Mouse (Mus musculus) MEL (cell line): Measurements from ENCODE around the gene Txndc8. TPM values are rescaled to one million over a fixed set of nuclear protein-coding genes. Genes with fewer than 3 reads are reported as not detected.

Experiments
- DNase-seq: peaks from one replicate; pipeline ENCODE4 v3.0.0; 2011; ENCODE audit warnings: low read depth, low spot score
- H3K27ac ChIP-seq: 2 replicates; pipeline ENCODE4 v1.5.1; 2012; ENCODE audit warnings: low read depth, mild to moderate bottlenecking, control low read depth, low read length, moderate library complexity; ENCODE audit not compliant: control insufficient read depth
- H3K27me3 ChIP-seq, 2 experiments: fragments of 150-350 bp in 1 of 2; sonication (generic) in 1 of 2; 2 replicates each; pipeline ENCODE4 v1.6.1; 2012; ENCODE audit warnings: low read length in 2 of 2, mild to moderate bottlenecking in 2 of 2, improper control_type of control experiment in 1 of 2, moderate library complexity in 1 of 2; ENCODE audit not compliant: insufficient read depth in 2 of 2, control insufficient read depth in 1 of 2
- H3K36me3 ChIP-seq, 2 experiments: 2 replicates each; pipeline ENCODE4 v1.6.1; 2012 to 2014; ENCODE audit warnings: low read length in 2 of 2, improper control_type of control experiment in 1 of 2, inconsistent platforms in 1 of 2, mild to moderate bottlenecking in 1 of 2; ENCODE audit not compliant: insufficient read depth in 2 of 2, control insufficient read depth in 1 of 2
- H3K4me1 ChIP-seq, 2 experiments: fragments of 150-350 bp in 1 of 2; sonication (generic) in 1 of 2; 2 replicates each; pipeline ENCODE4 v1.6.1; 2012; ENCODE audit warnings: low read length in 2 of 2, improper control_type of control experiment in 1 of 2, mild to moderate bottlenecking in 1 of 2; ENCODE audit not compliant: insufficient read depth in 2 of 2, control insufficient read depth in 1 of 2
- H3K4me3 ChIP-seq, 2 experiments: fragments of 150-350 bp in 1 of 2; sonication (generic) in 1 of 2; 2 replicates each; pipeline ENCODE4 v1.5.1; 2012; ENCODE audit warnings: low read depth in 2 of 2, low read length in 2 of 2, mild to moderate bottlenecking in 2 of 2, moderate library complexity in 2 of 2, control low read depth in 1 of 2, improper control_type of control experiment in 1 of 2; ENCODE audit not compliant: control insufficient read depth in 1 of 2, insufficient read depth in 1 of 2
- H3K79me2 ChIP-seq: 2 replicates; pipeline ENCODE4 v1.6.1; 2012; ENCODE audit warnings: mild to moderate bottlenecking, low read length, moderate library complexity; ENCODE audit not compliant: control insufficient read depth, poor library complexity, insufficient read depth
- H3K9ac ChIP-seq: 2 replicates; pipeline ENCODE4 v1.6.1; 2012; ENCODE audit warnings: low read depth, mild to moderate bottlenecking, control low read depth, low read length, moderate library complexity; ENCODE audit not compliant: control insufficient read depth, poor library complexity, severe bottlenecking
- H3K9me3 ChIP-seq: fragments of 150-350 bp; sonication (generic); replicated peaks from 2 replicates; pipeline ENCODE4 v1.6.1; 2012; ENCODE audit warnings: mild to moderate bottlenecking, low read length, improper control_type of control experiment, moderate library complexity; ENCODE audit not compliant: insufficient read depth
- BHLHE40 ChIP-seq: IDR thresholded peaks from 2 replicates; pipeline ENCODE4 v1.6.1; 2012; ENCODE audit warnings: low read depth, mild to moderate bottlenecking, inconsistent platforms, low read length, improper control_type of control experiment, borderline replicate concordance
- CTCF ChIP-seq, 3 experiments: IDR thresholded peaks in 2 of 3; conservative IDR thresholded peaks in 1 of 3; 2 replicates each; pipeline ENCODE4 v1.5.1; 2011 to 2012; ENCODE audit warnings: low read length in 3 of 3, low read depth in 2 of 3, mild to moderate bottlenecking in 2 of 3, improper control_type of control experiment in 1 of 3, inconsistent platforms in 1 of 3, mixed read lengths in 1 of 3, moderate library complexity in 1 of 3; ENCODE audit not compliant: control insufficient read depth in 1 of 3, insufficient read depth in 1 of 3, poor library complexity in 1 of 3, severe bottlenecking in 1 of 3
- E2F4 ChIP-seq: IDR thresholded peaks from 2 replicates; pipeline ENCODE4 v1.6.1; 2011; ENCODE audit warnings: low read depth, low read length, improper control_type of control experiment, borderline replicate concordance
- ELF1 ChIP-seq: IDR thresholded peaks from 2 replicates; pipeline ENCODE4 v1.6.1; 2014; ENCODE audit warnings: low read depth, mild to moderate bottlenecking, inconsistent platforms, low read length, improper control_type of control experiment, moderate library complexity
- ETS1 ChIP-seq: IDR thresholded peaks from 2 replicates; pipeline ENCODE4 v1.6.1; 2012; ENCODE audit warnings: low read depth, mild to moderate bottlenecking, inconsistent platforms, low read length, improper control_type of control experiment, moderate library complexity
- HCFC1 ChIP-seq: IDR thresholded peaks from 2 replicates; pipeline ENCODE4 v1.6.1; 2012; ENCODE audit warnings: low read depth, mild to moderate bottlenecking, inconsistent platforms, low read length, improper control_type of control experiment, moderate library complexity
- KAT2A ChIP-seq: conservative IDR thresholded peaks from 2 replicates; pipeline ENCODE4 v1.6.1; 2012; ENCODE audit warnings: low read depth, low read length, improper control_type of control experiment, inconsistent platforms
- MAFK ChIP-seq: IDR thresholded peaks from 2 replicates; pipeline ENCODE4 v1.6.1; 2011; ENCODE audit warnings: low read depth, mild to moderate bottlenecking, low read length, improper control_type of control experiment, borderline replicate concordance
- MAX ChIP-seq: IDR thresholded peaks from 2 replicates; pipeline ENCODE4 v1.6.1; 2011; ENCODE audit warnings: low read length, improper control_type of control experiment
- MYC ChIP-seq: IDR thresholded peaks from 2 replicates; pipeline ENCODE4 v1.6.1; 2011; ENCODE audit warnings: low read depth, mild to moderate bottlenecking, low read length, improper control_type of control experiment, moderate library complexity
- POLR2AphosphoS5 ChIP-seq: IDR thresholded peaks from 2 replicates; pipeline ENCODE4 v1.6.1; 2012; ENCODE audit warnings: low read depth, borderline replicate concordance, mild to moderate bottlenecking, inconsistent platforms, low read length, moderate library complexity, mixed read lengths
- SIN3A ChIP-seq: IDR thresholded peaks from 2 replicates; pipeline ENCODE4 v1.6.1; 2012; ENCODE audit warnings: low read length, improper control_type of control experiment, inconsistent platforms
- SMC3 ChIP-seq: IDR thresholded peaks from 2 replicates; pipeline ENCODE4 v1.6.1; 2011; ENCODE audit warnings: low read depth, low read length, improper control_type of control experiment
- TBP ChIP-seq: IDR thresholded peaks from 2 replicates; pipeline ENCODE4 v1.8.0; 2011; ENCODE audit warnings: low read depth, low read length, improper control_type of control experiment
- UBTF ChIP-seq: IDR thresholded peaks from 2 replicates; pipeline ENCODE4 v1.6.1; 2012; ENCODE audit warnings: low read depth, mild to moderate bottlenecking, inconsistent platforms, low read length, improper control_type of control experiment, moderate library complexity, borderline replicate concordance; ENCODE audit not compliant: insufficient read depth
- ZC3H11A ChIP-seq: IDR thresholded peaks from 2 replicates; pipeline ENCODE4 v1.6.1; 2012; ENCODE audit warnings: low read depth, mild to moderate bottlenecking, inconsistent platforms, low read length, improper control_type of control experiment
- ZMIZ1 ChIP-seq: IDR thresholded peaks from 2 replicates; pipeline ENCODE4 v1.6.1; 2012; ENCODE audit warnings: low read depth, mild to moderate bottlenecking, inconsistent platforms, low read length, improper control_type of control experiment, moderate library complexity
- polyA plus RNA-seq, 2 experiments: library from polyadenylated mRNA; stranded (reverse) in 1 of 2; unstranded in 1 of 2; fragments of >175 nt in 1 of 2; fragments of >200 nt in 1 of 2; gene quantifications; 2 replicates each; pipeline versions ENCODE4 v1.2.1 to v1.2.4; 2012; ENCODE audit warnings: low replicate concordance in 2 of 2, low read depth in 1 of 2; ENCODE audit not compliant: insufficient read length in 2 of 2, insufficient read depth in 1 of 2, missing spikeins in 1 of 2
- total RNA-seq: library from RNA; depleted of rRNA; stranded (reverse); fragments of 300-350 nt; gene quantifications from 2 replicates; pipeline ENCODE4 v1.2.3, GENCODE M21; 2012

Gene Txndc8
- total and polyA plus RNA-seq, 3 experiments, result not detected

GRCm38 (mm10) chr4:58050276-58050675, 41.4 kb upstream of the Txndc8 start:
- no peaks in the 10 kb centered on the region for H3K27me3 ChIP-seq
- no peaks in the 10 kb centered on the region for H3K79me2 ChIP-seq
- H3K9ac ChIP-seq, result no peak overlapping the region
- H3K4me3 ChIP-seq, result no peak overlapping the region
- no peaks in the 10 kb centered on the region for H3K4me1 ChIP-seq
- no peaks in the 10 kb centered on the region for H3K9me3 ChIP-seq
- no peak overlapping the region for H3K27ac ChIP-seq
- no peaks in the 10 kb centered on the region for H3K36me3 ChIP-seq
- TF ChIP-seq MAFK, result no peak
- no peak for TF ChIP-seq HCFC1
- TF ChIP-seq MYC, result no peak
- no peak for TF ChIP-seq ETS1
- TF ChIP-seq CTCF (IDR thresholded peaks at IDR 0.05 in 2 of 3, conservative IDR thresholded peaks at IDR 0.05 in 1 of 3; ENCODE audit: control insufficient read depth in 1 of 3, insufficient read depth in 1 of 3, low read depth in 2 of 3, low read length in 3 of 3, poor library complexity in 1 of 3, severe bottlenecking in 1 of 3), result no peak
- no peak for TF ChIP-seq UBTF
- no peak for TF ChIP-seq ZMIZ1
- TF ChIP-seq ELF1, result no peak
- no peak for DNase-seq

DNA sequence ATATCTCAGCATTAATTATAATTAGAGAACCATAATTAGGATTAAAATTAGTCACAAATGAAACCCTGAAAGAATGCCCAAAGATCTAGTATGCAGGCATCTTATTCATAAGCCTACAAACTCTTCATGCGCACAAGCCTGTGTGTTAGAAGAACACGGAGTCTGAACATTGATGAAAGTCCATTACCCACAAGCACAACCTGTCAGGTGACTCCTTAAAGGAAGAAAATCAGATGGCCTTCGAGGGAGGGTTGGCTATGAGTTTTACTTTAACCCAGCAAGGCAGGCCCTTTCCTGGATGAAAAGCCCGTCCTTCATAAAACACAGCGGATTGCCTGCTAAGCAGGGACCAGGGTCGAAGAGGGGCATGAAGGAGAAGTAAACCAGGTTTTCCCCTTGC, 35.9 kb upstream of the Txndc8 start:
- DNase-seq, result no peak
- Histone ChIP-seq H3K4me3 (no peak overlapping the region), H3K9ac (no peak overlapping the region), H3K27me3 (no peaks in the 10 kb centered on the region), H3K79me2 (no peaks in the 10 kb centered on the region), H3K4me1 (no peaks in the 10 kb centered on the region)
- no peak for TF ChIP-seq BHLHE40
- no peak for TF ChIP-seq HCFC1
- no peak for TF ChIP-seq POLR2AphosphoS5
- TF ChIP-seq ZC3H11A, result no peak
- no peak for TF ChIP-seq SIN3A
- no peak for TF ChIP-seq E2F4
- TF ChIP-seq TBP, result no peak
- TF ChIP-seq, all 39 proteins: peak for 0
- no peak overlapping the region for H3K27ac ChIP-seq
- H3K36me3 ChIP-seq, result no peaks in the 10 kb centered on the region
- H3K9me3 ChIP-seq, result no peaks in the 10 kb centered on the region

GRCm38 (mm10) chr4:58044356-58044755, 35.4 kb upstream of the Txndc8 start:
- H3K4me3 ChIP-seq, result no peak overlapping the region
- TF ChIP-seq MAX, result no peak
- TF ChIP-seq KAT2A, result no peak
- TF ChIP-seq MAFK, result no peak
- TF ChIP-seq SMC3, result no peak
- TF ChIP-seq HCFC1, result no peak

More at GRCm38 (mm10) chr4:58044356-58044755, 35.4 kb upstream of the Txndc8 start:
- Histone ChIP-seq H3K36me3 (no peaks in the 10 kb centered on the region), H3K79me2 (no peaks in the 10 kb centered on the region), H3K27me3 (no peaks in the 10 kb centered on the region), H3K9me3 (no peaks in the 10 kb centered on the region), H3K9ac (no peak overlapping the region), H3K4me1 (no peaks in the 10 kb centered on the region), H3K27ac (no peak overlapping the region)
- no peak for DNase-seq
